Mouse (Mus musculus): ENCODE results near the gene Tbc1d9b. TPM values are rescaled to one million over a fixed set of nuclear protein-coding genes. Genes with fewer than 3 reads are reported as not detected.

The Tbc1d9b gene
- polyA plus RNA-seq, 2 experiments = 44.9 to 45.2 TPM

DNA sequence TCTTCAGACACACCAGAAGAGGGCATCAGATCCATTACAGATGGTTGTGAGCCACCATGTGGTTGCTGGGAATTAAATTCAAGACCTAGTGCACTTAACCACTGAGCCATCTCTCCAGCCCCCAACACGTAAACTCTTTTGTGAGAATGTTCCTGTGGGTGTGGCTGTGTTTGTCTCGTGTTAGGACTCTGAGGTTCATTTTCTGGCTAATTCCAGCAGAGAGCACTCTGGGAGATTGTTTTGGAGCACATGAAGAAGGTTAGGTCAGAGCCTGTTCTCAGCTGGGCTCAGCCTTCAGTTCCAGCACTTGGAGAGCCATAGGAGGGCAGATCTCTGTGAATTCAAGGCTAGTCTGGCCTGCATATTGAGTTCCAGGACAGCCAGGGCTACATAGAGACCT lies 88.6 kb downstream of the Tbc1d9b start:
- DNase-seq (ENCODE audit: low spot score) (no peak), ATAC-seq (ENCODE audit: low FRiP score, low read depth) (no peak)
- no peak overlapping the region for H3K4me2 ChIP-seq (replicated peaks; ENCODE audit: low read depth, low read length, severe bottlenecking)
- H3K9ac ChIP-seq (ENCODE audit: low read depth, low read length, severe bottlenecking) = no peak overlapping the region
- 38% methylated on average over 2 of the region's 2 CpGs for WGBS
- no peaks in the 10 kb centered on the region for H3K27me3 ChIP-seq (ENCODE audit: control insufficient read depth, insufficient read depth, low read length)
- H3K4me3 ChIP-seq (replicated peaks; ENCODE audit: low read length) = no peak overlapping the region
- no peak for TF ChIP-seq POLR2A (IDR thresholded peaks at IDR 0.05; ENCODE audit: borderline replicate concordance, extremely low read depth, insufficient read depth, insufficient read length)
- no peaks in the 10 kb centered on the region for H3K36me3 ChIP-seq (ENCODE audit: control insufficient read depth, insufficient read depth, low read length)
- H3K27ac ChIP-seq (replicated peaks; ENCODE audit: low read depth, low read length) = no peak overlapping the region
- H3K4me1 ChIP-seq (ENCODE audit: control insufficient read depth, insufficient read depth, low read length) = peaks cover 13% of the 10 kb centered on the region
- H3K9me3 ChIP-seq (ENCODE audit: control insufficient read depth, low read length) = no peaks in the 10 kb centered on the region

Other genes starting within 250 kb of the Tbc1d9b start
- 0.43 and 0.73 TPM in 2 replicates for gene Rasgef1c, start 229.6 kb upstream of the Tbc1d9b start, polyA plus RNA-seq (2012; rRNA removed)
- 0.34 and 0.88 TPM in 2 replicates for gene Rasgef1c, start 229.6 kb upstream of the Tbc1d9b start, polyA plus RNA-seq (2014; fragmentation: Nextera tagmentation; extraction: Ambion mirVana)
- gene Rnf130, start 106.0 kb upstream of the Tbc1d9b start, polyA plus RNA-seq (2012; rRNA removed) = 56.7 and 57.0 TPM in 2 replicates
- gene Rnf130, start 106.0 kb upstream of the Tbc1d9b start, polyA plus RNA-seq (2014; fragmentation: Nextera tagmentation; extraction: Ambion mirVana) = 90.3 and 105 TPM in 2 replicates
- gene Mrnip, start 43.0 kb downstream of the Tbc1d9b start, polyA plus RNA-seq (2012; rRNA removed) = 17.6 and 18.0 TPM in 2 replicates
- gene Mrnip, start 43.0 kb downstream of the Tbc1d9b start, polyA plus RNA-seq (2014; fragmentation: Nextera tagmentation; extraction: Ambion mirVana) = 16.8 and 17.2 TPM in 2 replicates
- gene Sqstm1, start 79.4 kb downstream of the Tbc1d9b start, polyA plus RNA-seq (2012; rRNA removed) = 112 and 120 TPM in 2 replicates
- gene Sqstm1, start 79.4 kb downstream of the Tbc1d9b start, polyA plus RNA-seq (2014; fragmentation: Nextera tagmentation; extraction: Ambion mirVana) = 214 and 227 TPM in 2 replicates
- gene Mgat4b, start 79.5 kb downstream of the Tbc1d9b start, polyA plus RNA-seq (2012; rRNA removed) = 34.5 and 45.3 TPM in 2 replicates
- 21.1 and 23.6 TPM in 2 replicates for gene Mgat4b, start 79.5 kb downstream of the Tbc1d9b start, polyA plus RNA-seq (2014; fragmentation: Nextera tagmentation; extraction: Ambion mirVana)
- 4.0 and 7.1 TPM in 2 replicates for gene Ltc4s, start 107.2 kb downstream of the Tbc1d9b start, polyA plus RNA-seq (2012; rRNA removed)
- 2.5 and 3.9 TPM in 2 replicates for gene Ltc4s, start 107.2 kb downstream of the Tbc1d9b start, polyA plus RNA-seq (2014; fragmentation: Nextera tagmentation; extraction: Ambion mirVana)
- 25.2 and 30.9 TPM in 2 replicates for gene Maml1, start 160.9 kb downstream of the Tbc1d9b start, polyA plus RNA-seq (2012; rRNA removed)
- gene Maml1, start 160.9 kb downstream of the Tbc1d9b start, polyA plus RNA-seq (2014; fragmentation: Nextera tagmentation; extraction: Ambion mirVana) = 13.7 and 15.3 TPM in 2 replicates
- 150 and 208 TPM in 2 replicates for gene Canx, start 194.3 kb downstream of the Tbc1d9b start, polyA plus RNA-seq (2012; rRNA removed)
- gene Canx, start 194.3 kb downstream of the Tbc1d9b start, polyA plus RNA-seq (2014; fragmentation: Nextera tagmentation; extraction: Ambion mirVana) = 232 and 244 TPM in 2 replicates
- 0.16 TPM in 1 of 2 replicates, not detected in the other for gene Cby3, start 223.1 kb downstream of the Tbc1d9b start, polyA plus RNA-seq (2012; rRNA removed)
- 0.47 TPM in 1 of 2 replicates, not detected in the other for gene Cby3, start 223.1 kb downstream of the Tbc1d9b start, polyA plus RNA-seq (2014; fragmentation: Nextera tagmentation; extraction: Ambion mirVana)
- 769 and 778 TPM in 2 replicates for gene Hnrnph1, start 245.6 kb downstream of the Tbc1d9b start, polyA plus RNA-seq (2012; rRNA removed)
- 453 and 466 TPM in 2 replicates for gene Hnrnph1, start 245.6 kb downstream of the Tbc1d9b start, polyA plus RNA-seq (2014; fragmentation: Nextera tagmentation; extraction: Ambion mirVana)

Measured in limb, embryonic 14.5 days (tissue).